Mouse (Mus musculus) cortical plate, adult 2 months (tissue): ENCODE results near the gene Apobec3.

ENCODE experiments used
- CTCF ChIP-seq: fragments of 200-500 bp; IDR thresholded peaks from 2 replicates; pipeline ENCODE4 v1.5.1; 2011; ENCODE audit warnings: mild to moderate bottlenecking, control low read depth, low read length; ENCODE audit not compliant: insufficient read depth; ENCODE audit errors: extremely low read depth
- POLR2A ChIP-seq: fragments of 200-500 bp; IDR thresholded peaks from 2 replicates; pipeline ENCODE4 v1.6.1; 2011; ENCODE audit warnings: mild to moderate bottlenecking, low read length, control low read depth; ENCODE audit not compliant: insufficient read depth; ENCODE audit errors: extremely low read depth

- TF ChIP-seq POLR2A (no peak), CTCF (no peak)
Observed at GRCm38 (mm10) chr15:79926856-79927416, 35.5 kb downstream of the Apobec3 start.
